Mouse (Mus musculus) kidney, adult 2 months (tissue): ENCODE measurements around the gene Mospd3. TPM values are rescaled to one million over a fixed set of nuclear protein-coding genes. Genes with fewer than 3 reads are reported as not detected.

ENCODE experiments used
- DNase-seq: peaks from one replicate; pipeline ENCODE4 v3.0.0; 2021
- H3K27ac ChIP-seq: fragments of 200-500 bp; 2 replicates; pipeline ENCODE4 v1.5.1; 2012; ENCODE audit warnings: low read depth, low read length, control low read depth, inconsistent platforms; ENCODE audit not compliant: insufficient read depth
- H3K27me3 ChIP-seq: fragments of 200-500 bp; replicated peaks from 2 replicates; pipeline ENCODE4 v1.6.1; 2012; ENCODE audit warnings: mild to moderate bottlenecking, moderate library complexity, low read length, inconsistent platforms; ENCODE audit not compliant: control insufficient read depth, insufficient read depth
- H3K36me3 ChIP-seq: fragments of 200-500 bp; 2 replicates; pipeline ENCODE4 v1.6.1; 2012; ENCODE audit warnings: mild to moderate bottlenecking, moderate library complexity, low read length, inconsistent platforms; ENCODE audit not compliant: control insufficient read depth, insufficient read depth
- H3K4me1 ChIP-seq: fragments of 200-500 bp; 2 replicates; pipeline ENCODE4 v1.6.1; 2011; ENCODE audit warnings: low read length; ENCODE audit not compliant: control insufficient read depth, insufficient read depth
- H3K4me3 ChIP-seq: fragments of 200-500 bp; 2 replicates; pipeline ENCODE4 v1.5.1; 2011; ENCODE audit warnings: mild to moderate bottlenecking, low read depth, low read length, control low read depth; ENCODE audit not compliant: insufficient read depth
- CTCF ChIP-seq: fragments of 200-500 bp; conservative IDR thresholded peaks from 2 replicates; pipeline ENCODE4 v1.5.1; 2011; ENCODE audit warnings: low read depth, mild to moderate bottlenecking, control low read depth, low read length, moderate library complexity, mixed read lengths; ENCODE audit not compliant: insufficient read depth, insufficient read length
- POLR2A ChIP-seq: fragments of 200-500 bp; IDR thresholded peaks from one replicate; pipeline ENCODE4 v1.6.1; 2011; ENCODE audit warnings: low read depth, low read length, control low read depth
- WGBS: fragments of 180-500 bp; shearing (Covaris S2); methylation state at CpG from one replicate; pipeline ENCODE4 v1.1.7; 2018; 5-methylcytosine and 5-hydroxymethylcytosine counted together
- polyA plus RNA-seq: library from polyadenylated mRNA; depleted of rRNA; stranded (reverse); fragments of >200 nt; gene quantifications from 2 replicates; pipeline ENCODE4 v1.2.3, GENCODE M21; 2012; rRNA removed

The Mospd3 gene
- polyA plus RNA-seq, 1 experiment = 84.2 TPM

DNA sequence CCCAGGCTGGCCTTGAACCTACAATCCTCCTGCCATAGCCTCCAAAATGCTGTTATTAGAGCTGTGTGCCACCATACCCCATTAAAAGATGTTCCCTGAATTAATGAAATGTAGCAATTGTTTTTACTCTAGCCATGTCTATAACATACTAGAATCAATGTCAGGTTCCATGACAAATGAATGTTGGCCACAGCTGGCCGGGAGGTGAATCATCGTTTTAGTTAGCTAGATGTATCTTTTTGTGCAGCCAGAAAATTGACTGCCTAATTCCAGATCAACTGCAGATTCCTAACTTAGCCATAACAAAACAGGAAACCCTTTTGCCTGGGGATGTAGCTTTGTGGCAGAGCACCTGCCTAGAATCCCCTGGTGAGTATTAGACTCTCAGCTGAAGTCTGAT, 51.0 kb downstream of the Mospd3 start:
- DNase-seq = no peak
- Histone ChIP-seq H3K4me3 (no peak overlapping the region), H3K36me3 (no peaks in the 10 kb centered on the region), H3K27ac (no peak overlapping the region), H3K27me3 (no peaks in the 10 kb centered on the region), H3K4me1 (no peaks in the 10 kb centered on the region)
- TF ChIP-seq CTCF (no peak), POLR2A (no peak)
- 89% methylated on average over 2 of the region's 2 CpGs for WGBS

Other genes starting within 250 kb of the Mospd3 start
- 0.16 and 0.19 TPM in 2 replicates for gene Zan, start 124.0 kb downstream of the Mospd3 start, polyA plus RNA-seq
- gene Pop7, start 98.5 kb downstream of the Mospd3 start, polyA plus RNA-seq = 38.9 and 39.1 TPM in 2 replicates
- gene Gigyf1, start 82.5 kb downstream of the Mospd3 start, polyA plus RNA-seq = 24.4 and 26.9 TPM in 2 replicates
- 0.38 TPM in 1 of 2 replicates, not detected in the other for gene Epo, start 67.8 kb downstream of the Mospd3 start, polyA plus RNA-seq
- gene Gnb2, start 67.5 kb downstream of the Mospd3 start, polyA plus RNA-seq = 645 and 701 TPM in 2 replicates
- 0.12 and 0.16 TPM in 2 replicates for gene Actl6b, start 47.5 kb downstream of the Mospd3 start, polyA plus RNA-seq
- gene Tfr2, start 31.2 kb downstream of the Mospd3 start, polyA plus RNA-seq = 1.2 and 1.7 TPM in 2 replicates
- 160 and 179 TPM in 2 replicates for gene Pcolce, start 12.7 kb upstream of the Mospd3 start, polyA plus RNA-seq
- 0.20 and 0.41 TPM in 2 replicates for gene Fbxo24, start 27.9 kb upstream of the Mospd3 start, polyA plus RNA-seq
- gene Lrch4, start 28.1 kb upstream of the Mospd3 start, polyA plus RNA-seq = 39.4 and 45.5 TPM in 2 replicates
- gene Gm20605, start 28.1 kb upstream of the Mospd3 start, polyA plus RNA-seq = 12.2 and 19.8 TPM in 2 replicates
- gene Sap25, start 40.3 kb upstream of the Mospd3 start, polyA plus RNA-seq = 61.1 and 77.6 TPM in 2 replicates
- 4.2 and 4.4 TPM in 2 replicates for gene Irs3, start 44.7 kb upstream of the Mospd3 start, polyA plus RNA-seq
- gene Agfg2, start 83.7 kb upstream of the Mospd3 start, polyA plus RNA-seq = 36.5 and 48.1 TPM in 2 replicates
- gene Nyap1, start 140.5 kb upstream of the Mospd3 start, polyA plus RNA-seq = 3.1 and 4.1 TPM in 2 replicates
- 71.2 and 78.4 TPM in 2 replicates for gene Tsc22d4, start 144.7 kb upstream of the Mospd3 start, polyA plus RNA-seq
- gene Ppp1r35, start 177.8 kb upstream of the Mospd3 start, polyA plus RNA-seq = 30.6 and 36.6 TPM in 2 replicates
- gene Mepce, start 186.6 kb upstream of the Mospd3 start, polyA plus RNA-seq = 41.0 and 42.9 TPM in 2 replicates
- gene Zcwpw1, start 186.7 kb upstream of the Mospd3 start, polyA plus RNA-seq = 1.6 and 2.5 TPM in 2 replicates
- gene Pilra, start 235.2 kb upstream of the Mospd3 start, polyA plus RNA-seq = 1.5 and 2.5 TPM in 2 replicates